Mouse (Mus musculus) hindbrain, postnatal 0 days (tissue): ENCODE results near the gene Nkx2-5. TPM values are rescaled to one million over a fixed set of nuclear protein-coding genes. Genes with fewer than 3 reads are reported as not detected.

ENCODE experiments used
- ATAC-seq: fragments of 200-750 bp; cut with Nextera tagmentation; 2 replicates; pipeline ENCODE4 v1.8.0; 2017; ENCODE audit warnings: mild to moderate bottlenecking, moderate TSS enrichment, moderate library complexity
- DNase-seq: peaks from one replicate; pipeline ENCODE4 v3.0.0-alpha.2; 2015; ENCODE audit warnings: low spot score
- H3K27ac ChIP-seq: fragments of 300-500 bp; sonication (generic); 2 replicates; pipeline ENCODE4 v1.5.1; 2014; ENCODE audit warnings: mild to moderate bottlenecking
- H3K27me3 ChIP-seq: fragments of 300-500 bp; sonication (generic); 2 replicates; pipeline ENCODE4 v1.6.1; 2014; ENCODE audit warnings: low read length, mixed read lengths; ENCODE audit not compliant: insufficient read depth
- H3K36me3 ChIP-seq: fragments of 300-500 bp; sonication (generic); 2 replicates; pipeline ENCODE4 v1.6.1; 2014; ENCODE audit warnings: low read length, mixed read lengths; ENCODE audit not compliant: insufficient read depth
- H3K4me1 ChIP-seq: fragments of 300-500 bp; sonication (generic); 2 replicates; pipeline ENCODE4 v1.6.1; 2014; ENCODE audit warnings: antibody characterized with exemption, low read length, mixed read lengths; ENCODE audit not compliant: insufficient read depth
- H3K4me2 ChIP-seq: fragments of 300-500 bp; sonication (generic); 2 replicates; pipeline ENCODE4 v1.6.1; 2014; ENCODE audit warnings: low read depth, mild to moderate bottlenecking, low read length, moderate library complexity, mixed read lengths
- H3K4me3 ChIP-seq: fragments of 300-500 bp; sonication (generic); 2 replicates; pipeline ENCODE4 v1.5.1; 2014; ENCODE audit warnings: low read length
- H3K9ac ChIP-seq: fragments of 300-500 bp; sonication (generic); replicated peaks from 2 replicates; pipeline ENCODE4 v1.6.1; 2014; ENCODE audit warnings: mild to moderate bottlenecking, low read length, moderate library complexity, mixed read lengths
- H3K9me3 ChIP-seq: fragments of 300-500 bp; sonication (generic); 2 replicates; pipeline ENCODE4 v1.6.1; 2016; ENCODE audit warnings: low read length, mixed read lengths
- CTCF ChIP-seq: IDR thresholded peaks from 2 replicates; pipeline ENCODE4 v1.5.1; 2016; ENCODE audit warnings: antibody characterized with exemption, control low read depth, low read depth
- WGBS: fragments of 180-500 bp; shearing (Covaris S2); extraction: QIAGEN DNeasy Blood & Tissue Kit; methylation state at CpG from one replicate; pipeline ENCODE4 v1.1.7; 2014; 5-methylcytosine and 5-hydroxymethylcytosine counted together
- polyA plus RNA-seq: library from polyadenylated mRNA; unstranded; fragments of >200 nt; fragmentation: Nextera tagmentation; extraction: Ambion mirVana; gene quantifications from 2 replicates; pipeline ENCODE4 v1.2.1, GENCODE M21; 2015
- total RNA-seq: library from RNA; depleted of rRNA; stranded (reverse); fragments of >200 nt; gene quantifications from 2 replicates; pipeline ENCODE4 v1.2.3, GENCODE M21; 2014

Nkx2-5 gene
- total and polyA plus RNA-seq, 2 experiments from 2014 or later, result not detected

GRCm38 (mm10) chr17:26842431-26843228, 2.2 kb downstream of the Nkx2-5 start:
- no peak for ATAC-seq
- Histone ChIP-seq H3K4me1 (no peaks in the 10 kb centered on the region), H3K9ac (no peak overlapping the region), H3K4me3 (no peak overlapping the region), H3K4me2 (no peak overlapping the region), H3K36me3 (no peaks in the 10 kb centered on the region), H3K27me3 (peaks cover 84% of the 10 kb centered on the region), H3K9me3 (no peaks in the 10 kb centered on the region), H3K27ac (no peak overlapping the region)
- 6% methylated on average over 9 of the region's 9 CpGs for WGBS
- no peak for DNase-seq
- no peak for TF ChIP-seq CTCF

DNA sequence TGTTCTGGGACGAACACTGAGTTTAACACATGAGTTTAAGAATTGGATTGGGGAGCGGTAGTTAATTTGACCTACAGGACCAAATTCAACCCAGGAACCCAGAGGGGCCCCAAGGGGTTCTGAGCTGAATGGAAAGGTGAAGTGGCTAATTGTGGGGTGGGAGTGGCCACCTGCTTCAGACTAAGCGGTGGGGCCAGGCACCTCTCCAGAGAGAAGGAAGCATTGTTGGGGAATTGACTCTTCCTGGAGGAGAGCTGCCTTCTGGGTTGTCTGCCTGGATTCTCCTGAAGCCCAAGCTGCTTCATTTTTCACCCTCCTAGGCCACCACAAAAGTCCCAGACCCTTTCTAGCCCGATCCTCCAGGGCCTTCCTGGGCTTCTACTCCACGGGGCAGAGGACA, 2.8 kb downstream of the Nkx2-5 start:
- 1% methylated on average over 5 of the region's 5 CpGs for WGBS
- no peak for TF ChIP-seq CTCF
- Histone ChIP-seq H3K27ac (no peak overlapping the region), H3K9me3 (no peaks in the 10 kb centered on the region), H3K4me2 (no peak overlapping the region), H3K4me3 (no peak overlapping the region), H3K4me1 (no peaks in the 10 kb centered on the region), H3K27me3 (peaks cover 89% of the 10 kb centered on the region), H3K36me3 (no peaks in the 10 kb centered on the region), H3K9ac (no peak overlapping the region)
- no peak for DNase-seq
- ATAC-seq, result no peak

- 2% methylated on average over 43 of the region's 48 CpGs for WGBS
- Histone ChIP-seq H3K36me3 (no peaks in the 10 kb centered on the region), H3K9me3 (no peaks in the 10 kb centered on the region), H3K4me2 (no peak overlapping the region), H3K27me3 (peaks cover 94% of the 10 kb centered on the region), H3K4me3 (no peak overlapping the region), H3K4me1 (no peaks in the 10 kb centered on the region), H3K27ac (no peak overlapping the region), H3K9ac (no peak overlapping the region)
- ATAC-seq (no peak), DNase-seq (no peak)
- TF ChIP-seq CTCF, result no peak
Measured at GRCm38 (mm10) chr17:26840922-26841731, 3.7 kb downstream of the Nkx2-5 start.

DNA sequence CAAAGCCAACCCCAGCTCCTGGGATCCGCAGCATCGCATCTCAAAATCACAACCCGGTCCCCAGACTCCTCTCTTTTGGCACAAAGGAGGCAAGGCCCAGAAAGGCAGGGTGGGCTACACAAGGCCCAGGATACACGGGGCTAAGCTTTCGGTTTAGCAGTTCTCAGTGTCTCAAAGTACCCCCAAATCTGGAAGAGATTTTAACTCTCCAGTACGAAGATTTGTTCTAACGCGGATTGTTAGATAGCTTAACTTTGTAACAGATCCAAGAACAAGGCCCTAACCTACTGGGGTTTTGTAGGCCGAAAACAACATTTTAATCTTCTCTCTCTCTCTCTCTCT, 4.4 kb downstream of the Nkx2-5 start:
- Histone ChIP-seq H3K27me3 (peaks cover 93% of the 10 kb centered on the region), H3K4me3 (no peak overlapping the region), H3K36me3 (no peaks in the 10 kb centered on the region), H3K4me2 (no peak overlapping the region), H3K9ac (no peak overlapping the region), H3K4me1 (no peaks in the 10 kb centered on the region), H3K27ac (no peak overlapping the region), H3K9me3 (no peaks in the 10 kb centered on the region)
- no peak for TF ChIP-seq CTCF
- ATAC-seq (no peak), DNase-seq (no peak)
- 6% methylated on average over 9 of the region's 9 CpGs for whole genome bisulfite sequencing

- Histone ChIP-seq H3K4me2 (peak overlapping the region; percentile 40; the same call in 1 of the 2 replicates), H3K9ac (no peak overlapping the region), H3K4me3 (peak overlapping the region; percentile 23), H3K27ac (no peak overlapping the region), H3K9me3 (no peaks in the 10 kb centered on the region), H3K36me3 (no peaks in the 10 kb centered on the region), H3K27me3 (peaks cover 94% of the 10 kb centered on the region), H3K4me1 (no peaks in the 10 kb centered on the region)
- WGBS, result 2% methylated on average over 26 of the region's 26 CpGs
- DNase-seq (no peak), ATAC-seq (no peak)
- TF ChIP-seq CTCF, result no peak
Measured at GRCm38 (mm10) chr17:26839718-26840438, 4.9 kb downstream of the Nkx2-5 start.

DNA sequence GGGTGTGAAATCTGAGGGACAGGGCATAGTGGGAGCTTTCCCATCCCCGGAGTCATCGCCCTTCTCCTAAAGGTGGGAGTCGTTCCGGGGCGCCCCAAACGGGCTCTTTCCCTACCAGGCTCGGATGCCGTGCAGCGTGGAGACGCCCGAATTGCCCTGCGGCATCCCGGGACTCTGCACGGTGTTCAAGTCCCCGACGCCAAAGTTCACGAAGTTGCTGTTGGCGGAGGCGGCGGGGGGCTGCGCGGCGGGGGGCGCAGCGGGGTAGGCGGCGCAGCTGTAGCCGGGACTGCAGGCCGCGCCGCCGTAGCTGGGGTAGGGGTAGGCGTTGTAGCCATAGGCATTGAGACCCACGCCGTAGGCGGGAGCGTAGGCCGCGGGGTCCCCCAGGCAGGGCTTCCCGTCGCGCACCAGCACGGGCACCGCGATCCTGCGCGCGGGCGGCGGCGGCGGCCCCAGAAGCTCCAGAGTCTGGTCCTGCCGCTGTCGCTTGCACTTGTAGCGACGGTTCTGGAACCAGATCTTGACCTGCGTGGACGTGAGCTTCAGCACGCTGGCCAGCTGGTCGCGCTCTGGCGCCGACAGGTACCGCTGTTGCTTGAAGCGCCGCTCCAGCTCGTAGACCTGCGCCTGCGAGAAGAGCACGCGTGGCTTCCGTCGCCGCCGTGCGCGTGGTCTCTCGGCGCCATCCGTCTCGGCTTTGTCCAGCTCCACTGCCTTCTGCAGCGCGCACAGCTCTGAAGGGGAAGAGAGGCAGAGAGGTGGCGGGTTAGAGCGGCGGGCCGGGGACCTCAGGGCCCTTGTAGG, 5.7 kb downstream of the Nkx2-5 start:
- Histone ChIP-seq H3K9me3 (no peaks in the 10 kb centered on the region), H3K36me3 (no peaks in the 10 kb centered on the region), H3K4me3 (peak overlapping the region; percentile 23), H3K9ac (no peak overlapping the region), H3K27me3 (peaks cover 96% of the 10 kb centered on the region), H3K27ac (no peak overlapping the region), H3K4me2 (peak overlapping the region; percentile 40; the same call in 1 of the 2 replicates), H3K4me1 (no peaks in the 10 kb centered on the region)
- 1% methylated on average over 87 of the region's 87 CpGs for WGBS
- TF ChIP-seq CTCF, result no peak; the same call in 1 of the 2 replicates
- peak; percentile 39 for DNase-seq
- ATAC-seq, result no peak
